Mouse (Mus musculus) kidney, postnatal 36 days (tissue): ENCODE results near the gene Myh8.
A peak's percentile ranks its signal among the peaks of the same experiment; 100 is the strongest.

Experiments used
- DNase-seq, 2 experiments: peaks; one replicate each; pipeline ENCODE4 v3.0.0; 2021 to 2022; ENCODE audit warnings: mixed read lengths in 2 of 2

The Myh8 gene

DNA sequence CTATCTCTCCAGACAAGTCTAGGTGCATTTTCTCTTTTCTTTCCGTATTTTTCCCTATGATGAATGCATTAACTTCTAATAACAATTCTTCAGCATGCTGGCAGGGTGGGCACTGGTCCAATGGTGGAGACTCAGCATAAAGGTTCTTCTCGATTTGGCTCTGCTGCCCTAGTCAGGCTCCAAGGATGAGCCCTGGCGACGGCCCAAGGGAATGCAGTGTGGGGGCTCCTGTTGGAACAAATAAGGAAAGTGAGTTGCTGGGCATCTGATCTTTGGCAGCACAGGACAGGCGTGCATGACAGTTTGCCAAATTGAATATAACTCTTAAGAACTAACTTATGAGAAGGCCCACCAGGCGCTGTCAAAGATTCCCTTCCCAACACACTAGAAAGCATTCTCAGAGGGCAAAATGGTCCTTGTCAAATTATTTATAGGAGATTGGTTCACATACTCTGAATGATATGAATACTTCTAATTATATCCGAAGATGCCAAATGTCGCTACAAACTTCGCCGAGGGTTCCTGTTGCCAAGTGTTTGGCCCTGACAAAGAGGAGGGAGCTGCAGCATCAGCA lies at the start of gene Myh8:
Gene Myh8, plus strand, starts transcription at position 524 of the 574 bp plus-strand sequence.
- DNase-seq = no peak

DNA sequence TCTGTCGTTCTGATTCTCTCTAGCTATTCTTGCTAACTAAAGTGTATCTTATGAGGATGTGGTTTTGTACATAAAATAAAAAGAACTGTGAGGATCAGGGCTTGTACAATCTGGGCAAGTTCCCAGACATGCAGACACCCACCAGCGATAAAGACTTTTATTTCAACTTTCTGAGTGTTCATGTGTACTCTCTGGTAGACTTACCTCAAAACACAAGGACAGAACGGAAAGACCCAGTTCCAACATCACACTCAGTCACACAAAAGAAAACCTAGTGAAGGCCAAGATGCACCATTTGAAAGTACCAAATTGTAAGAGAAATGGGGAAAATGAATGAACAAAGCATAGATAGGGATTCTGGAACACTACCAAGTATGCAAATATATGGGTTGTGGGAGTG lies 48.2 kb upstream of the Myh8 start:
- DNase-seq = no peak

- DNase-seq = no peak
Measured at GRCm38 (mm10) chr11:67229166-67229565, 47.8 kb upstream of the Myh8 start.

GRCm38 (mm10) chr11:67229946-67230345 lies 47.0 kb upstream of the Myh8 start:
- no peak for DNase-seq

- peak; percentile 29 to 59 for DNase-seq
Measured at GRCm38 (mm10) chr11:67235639-67236358, 41.1 kb upstream of the Myh8 start.

DNA sequence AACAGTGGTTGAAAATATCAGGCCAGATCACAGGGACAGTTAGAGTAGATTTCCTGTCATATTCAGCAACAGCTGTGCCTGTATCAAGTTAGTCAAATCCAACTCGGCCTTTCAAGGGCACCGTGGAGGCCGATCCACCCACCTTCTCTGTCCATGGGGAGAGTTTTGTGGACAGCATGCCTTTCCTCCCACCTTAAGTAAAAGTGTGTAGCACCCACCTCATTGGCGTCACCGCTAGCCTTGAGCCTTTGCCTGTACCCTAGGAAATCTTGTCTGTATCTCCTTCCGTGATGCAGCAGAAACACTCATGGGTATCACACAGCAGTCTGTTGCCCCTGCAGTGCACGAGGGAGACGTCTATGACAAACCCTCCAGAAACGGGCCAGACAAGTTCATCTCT lies 40.1 kb upstream of the Myh8 start:
- no peak for DNase-seq

- DNase-seq = no peak
Measured at GRCm38 (mm10) chr11:67237481-67238079, 39.3 kb upstream of the Myh8 start, which contains the start of gene Myh4. Gene Myh4, plus strand, starts transcription at chr11:67238029.

DNA sequence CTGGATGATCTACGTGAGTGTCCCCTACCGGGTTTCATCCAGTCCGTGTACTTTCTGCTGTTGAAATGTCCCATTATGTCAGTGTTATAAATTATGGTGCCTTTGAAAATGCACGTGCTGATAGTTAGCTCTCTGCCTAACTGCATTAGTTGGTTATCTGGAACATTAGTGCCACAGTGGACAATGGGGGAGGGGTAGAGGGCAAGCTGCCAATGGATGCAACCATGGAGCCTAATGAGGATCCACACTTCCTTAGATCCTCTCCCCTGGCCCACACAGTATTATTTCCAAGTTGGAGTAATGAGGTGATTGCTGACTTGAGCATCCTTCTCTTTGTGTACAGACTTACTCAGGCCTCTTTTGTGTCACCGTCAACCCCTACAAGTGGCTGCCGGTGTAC lies 35.9 kb upstream of the Myh8 start:
- DNase-seq = no peak

DNA sequence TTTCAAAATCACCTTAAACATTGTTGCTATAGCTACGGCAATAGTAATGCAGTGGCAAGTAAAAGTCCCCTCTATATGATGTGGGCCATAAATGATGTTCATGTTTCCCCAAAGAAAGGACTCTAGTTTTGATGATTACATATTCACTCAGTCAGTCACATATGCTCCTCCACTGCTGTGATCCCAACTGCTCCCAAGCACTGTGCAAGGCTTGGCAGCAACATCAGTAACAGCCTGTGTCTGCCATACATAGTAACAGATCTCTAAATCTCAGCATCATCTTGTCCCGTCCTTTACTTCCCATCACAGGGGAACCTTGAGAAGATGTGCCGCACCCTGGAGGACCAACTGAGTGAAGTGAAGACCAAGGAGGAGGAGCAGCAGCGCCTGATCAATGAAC lies 23.2 kb upstream of the Myh8 start:
- no peak for DNase-seq

GRCm38 (mm10) chr11:67257048-67257447 lies 19.9 kb upstream of the Myh8 start:
- DNase-seq = no peak

DNA sequence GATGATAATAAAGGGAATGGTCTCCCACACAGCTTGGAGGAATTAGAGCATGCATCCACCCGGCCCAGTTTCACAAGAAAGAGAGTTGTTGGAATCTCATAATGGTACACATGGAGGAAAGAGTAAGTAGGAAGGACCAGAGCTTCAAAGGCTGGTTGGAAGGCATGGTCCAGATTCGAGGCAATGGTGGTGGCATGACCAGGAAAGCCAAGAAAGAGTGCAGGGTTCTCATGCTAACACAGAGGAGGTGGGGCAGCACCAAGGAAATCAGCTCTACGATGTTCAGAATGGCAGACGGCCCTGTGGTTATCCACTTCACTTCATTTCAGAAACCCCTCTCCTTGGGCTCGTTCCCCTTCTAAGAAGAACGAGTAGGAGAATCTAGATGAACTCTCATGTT lies 16.0 kb upstream of the Myh8 start:
- DNase-seq = no peak

- DNase-seq = no peak
Measured at GRCm38 (mm10) chr11:67293440-67293839, 16.5 kb downstream of the Myh8 start.

DNA sequence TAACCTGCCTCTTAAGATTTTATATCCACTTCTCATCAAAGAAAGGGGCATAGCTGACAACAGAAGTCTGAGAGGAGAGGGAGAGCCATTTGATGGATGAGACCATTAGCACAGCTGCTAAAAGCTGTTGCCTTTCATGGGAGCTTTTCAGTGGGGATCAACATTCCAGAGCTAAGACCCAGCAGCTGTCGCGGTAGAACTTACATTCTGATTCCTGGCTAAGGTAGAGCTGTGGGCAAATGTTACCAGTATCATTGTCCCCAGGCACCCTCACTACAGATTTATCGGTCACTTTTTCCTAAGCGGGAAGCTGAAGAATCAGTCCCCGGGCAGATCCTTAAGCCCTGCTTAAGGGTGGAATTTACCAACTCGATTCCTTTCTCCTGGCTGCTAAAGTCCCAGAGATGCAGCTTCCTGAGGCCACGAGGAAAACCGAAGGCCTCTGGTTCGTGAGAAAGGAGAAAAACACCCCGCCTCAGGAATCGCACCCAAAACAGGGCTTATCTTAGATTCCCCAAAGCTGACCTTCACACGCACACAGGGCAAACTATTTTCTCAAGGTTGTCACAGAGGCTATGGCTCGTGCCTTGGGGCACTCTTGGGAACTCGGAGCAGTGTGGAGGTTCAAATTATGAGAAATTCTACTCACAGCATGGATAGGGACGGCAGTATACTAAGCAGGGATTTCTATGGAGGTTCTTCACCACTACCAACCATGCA lies 37.0 kb downstream of the Myh8 start:
- no peak for DNase-seq

DNA sequence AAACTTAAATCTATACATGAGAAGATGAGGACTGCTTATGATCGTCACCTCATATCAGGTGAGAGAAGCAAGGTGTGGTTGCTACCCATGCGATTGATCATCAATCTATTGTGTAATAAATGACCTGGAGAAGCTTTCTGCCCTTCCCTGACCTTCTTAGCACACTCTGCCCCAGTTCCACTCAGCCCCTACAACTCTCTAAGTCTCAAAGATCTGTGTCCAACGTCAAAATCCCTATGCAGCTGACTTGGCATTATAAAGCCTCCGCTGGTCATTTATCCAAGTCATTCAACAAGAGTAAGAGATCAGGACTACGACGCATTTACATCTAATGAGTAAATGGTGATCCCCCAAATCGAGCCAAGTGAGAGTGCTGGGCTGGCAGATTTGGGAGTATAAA lies 44.4 kb downstream of the Myh8 start, which contains the start of gene Myh13:
Gene Myh13, plus strand, starts transcription at position 301 of the 400 bp plus-strand sequence.
- DNase-seq = no peak

DNA sequence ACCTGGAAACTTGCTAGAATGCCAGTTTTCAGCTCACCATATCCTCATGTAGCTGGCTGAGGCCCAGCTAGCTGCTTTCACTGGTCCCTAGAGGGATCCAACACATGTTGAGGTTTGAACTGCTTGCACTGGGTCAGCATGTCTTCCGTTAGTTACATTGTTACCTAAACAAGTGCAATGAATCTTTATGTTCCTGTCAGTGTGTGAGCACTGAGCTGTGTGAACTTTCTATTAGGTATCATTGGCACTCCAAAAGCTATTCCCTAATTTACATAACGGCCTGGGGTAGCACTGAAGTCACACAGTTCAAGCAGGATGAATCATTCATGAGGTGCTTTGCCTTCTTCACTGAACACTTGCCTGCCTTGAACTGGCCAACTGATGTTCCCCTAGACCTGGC lies 49.6 kb downstream of the Myh8 start:
- DNase-seq = no peak

GRCm38 (mm10) chr11:67344556-67344955 lies 67.6 kb downstream of the Myh8 start:
- DNase-seq = no peak

DNA sequence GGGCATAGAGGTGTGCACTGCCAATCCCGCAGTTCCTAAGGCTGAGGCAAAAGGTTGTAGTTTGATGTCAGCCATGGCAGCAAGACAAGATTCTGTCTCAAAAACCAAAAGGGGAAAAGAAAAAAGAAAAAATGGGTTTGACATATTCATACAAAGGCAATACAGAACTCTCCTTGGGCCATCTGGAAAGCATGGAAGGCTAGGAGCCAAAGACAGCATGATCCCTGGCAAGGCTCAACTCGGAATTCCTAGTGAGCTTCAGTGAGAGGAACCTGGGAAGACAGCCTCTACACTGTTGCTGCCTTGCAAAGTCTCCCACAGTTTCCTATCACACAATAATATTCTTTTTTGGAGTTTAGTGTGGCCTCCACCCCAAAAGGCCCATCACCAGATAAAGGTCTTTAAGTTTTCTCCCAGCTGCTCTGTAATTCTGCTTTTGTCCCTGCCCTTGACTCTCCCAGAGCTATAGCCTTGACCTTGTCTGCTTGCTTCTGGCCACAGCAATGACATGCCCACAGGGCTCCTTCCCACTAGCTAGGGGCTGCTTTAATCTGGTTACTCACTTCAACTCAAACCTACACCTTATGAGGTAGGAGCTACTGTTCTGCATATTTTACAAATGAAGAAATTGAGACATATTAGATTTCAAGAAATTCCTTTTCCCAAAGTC lies 68.4 kb downstream of the Myh8 start:
- no peak for DNase-seq

GRCm38 (mm10) chr11:67345856-67346236 lies 68.9 kb downstream of the Myh8 start:
- no peak for DNase-seq

DNA sequence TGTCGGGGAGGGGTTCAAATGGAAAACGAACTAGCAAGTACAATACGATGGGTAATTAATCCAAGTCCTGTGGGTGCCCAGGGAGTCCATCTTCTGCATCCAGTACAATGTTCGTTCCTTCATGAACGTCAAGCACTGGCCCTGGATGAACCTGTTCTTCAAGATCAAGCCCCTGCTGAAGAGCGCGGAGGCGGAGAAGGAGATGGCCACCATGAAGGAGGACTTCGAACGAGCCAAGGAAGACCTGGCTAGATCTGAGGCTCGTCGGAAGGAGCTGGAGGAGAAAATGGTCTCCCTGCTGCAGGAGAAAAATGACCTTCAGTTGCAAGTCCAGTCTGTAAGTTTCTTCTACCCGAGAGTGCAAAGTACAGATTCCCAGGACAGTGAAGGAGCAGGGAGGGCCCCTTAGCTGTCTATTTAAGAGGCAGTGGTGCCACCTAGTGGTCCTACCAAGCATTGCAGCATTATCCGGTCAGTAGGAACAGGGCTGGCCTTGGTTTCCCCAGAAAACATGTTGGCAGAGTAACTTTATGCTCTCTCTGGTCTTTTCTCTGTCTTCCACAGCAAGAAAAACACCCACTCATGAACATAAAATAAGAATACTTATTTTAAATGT lies 73.3 kb downstream of the Myh8 start:
- DNase-seq = peak; percentile 76 to 90

DNA sequence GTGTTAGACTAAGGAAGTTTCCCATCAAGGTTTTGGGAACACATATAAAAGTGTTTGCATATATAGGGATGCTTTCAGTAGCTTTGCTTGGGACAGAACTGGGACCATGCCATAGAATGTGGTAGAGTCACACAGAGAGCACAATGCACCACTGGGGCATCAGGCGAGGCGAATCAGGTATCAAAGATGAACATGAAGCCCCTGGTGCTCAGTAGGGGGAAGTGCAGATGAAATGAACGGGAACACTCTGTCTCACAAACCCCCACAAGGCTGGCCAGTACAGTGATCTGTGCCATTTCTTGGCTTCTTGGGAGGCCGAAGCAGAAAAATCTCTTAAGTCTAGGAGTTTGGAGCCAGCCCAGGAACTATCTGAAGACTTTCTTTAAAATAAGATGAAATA lies 76.1 kb downstream of the Myh8 start:
- no peak for DNase-seq

DNA sequence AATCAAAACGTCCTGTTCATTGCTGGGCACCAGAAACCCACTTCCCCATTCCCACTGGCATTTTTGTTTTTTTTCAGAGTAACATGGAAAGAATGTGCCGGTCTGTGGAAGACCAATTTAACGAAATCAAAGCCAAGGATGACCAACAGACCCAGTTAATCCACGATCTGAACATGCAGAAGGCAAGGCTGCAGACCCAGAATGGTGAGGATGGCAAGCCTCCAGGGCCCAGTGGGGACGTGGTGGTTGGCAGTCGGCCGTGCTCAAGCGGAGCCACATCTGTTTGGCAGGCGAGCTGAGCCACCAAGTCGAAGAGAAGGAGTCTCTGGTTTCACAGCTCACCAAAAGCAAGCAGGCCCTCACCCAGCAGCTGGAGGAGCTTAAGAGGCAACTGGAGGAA lies 81.1 kb downstream of the Myh8 start:
- no peak for DNase-seq
